Mouse (Mus musculus): Measurements from ENCODE around the gene Ppp3ca.

Ppp3ca gene

DNA sequence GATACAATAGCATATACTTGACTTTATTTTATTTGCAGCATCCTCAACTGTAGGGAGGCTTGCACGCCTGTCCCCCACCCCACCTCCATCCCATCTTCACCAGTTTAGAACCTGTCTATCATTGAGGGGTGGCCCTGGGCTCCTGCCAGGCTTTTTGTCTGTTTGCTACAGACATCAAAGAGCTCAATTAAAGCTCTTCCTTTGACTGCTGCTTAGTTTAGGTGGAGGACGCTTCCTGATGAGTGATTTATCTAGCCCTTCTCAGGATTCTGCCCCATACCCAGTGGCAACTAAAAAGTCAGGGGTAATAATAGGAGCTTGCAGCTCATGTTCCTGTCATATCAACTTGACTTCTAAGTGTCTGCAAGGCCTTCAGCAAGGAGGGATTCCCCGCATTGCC, 239.6 kb downstream of the Ppp3ca start:
- DNase-seq (ENCODE audit: low spot score in 2 of 2), result no peak

DNA sequence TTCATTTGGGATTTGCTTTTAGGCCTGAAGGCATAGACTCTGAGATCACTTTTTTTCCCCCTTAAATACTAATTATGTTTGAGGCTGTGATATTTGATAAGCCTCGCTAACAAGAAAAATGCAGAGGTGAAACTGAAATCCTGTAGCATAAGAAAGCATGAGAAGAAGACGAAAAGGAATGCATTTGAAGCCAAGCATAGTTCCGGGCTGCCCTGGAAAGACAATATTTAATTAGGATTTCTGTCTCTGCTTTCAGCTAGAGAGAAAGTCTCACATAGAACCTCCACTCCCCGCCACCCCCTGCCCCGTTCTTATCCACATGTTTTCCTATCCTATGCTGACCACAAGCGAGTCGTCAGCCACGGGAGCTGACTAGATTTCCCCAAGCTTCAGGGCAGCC, 241.4 kb downstream of the Ppp3ca start:
- no peak for DNase-seq (ENCODE audit: low spot score in 2 of 2)

DNA sequence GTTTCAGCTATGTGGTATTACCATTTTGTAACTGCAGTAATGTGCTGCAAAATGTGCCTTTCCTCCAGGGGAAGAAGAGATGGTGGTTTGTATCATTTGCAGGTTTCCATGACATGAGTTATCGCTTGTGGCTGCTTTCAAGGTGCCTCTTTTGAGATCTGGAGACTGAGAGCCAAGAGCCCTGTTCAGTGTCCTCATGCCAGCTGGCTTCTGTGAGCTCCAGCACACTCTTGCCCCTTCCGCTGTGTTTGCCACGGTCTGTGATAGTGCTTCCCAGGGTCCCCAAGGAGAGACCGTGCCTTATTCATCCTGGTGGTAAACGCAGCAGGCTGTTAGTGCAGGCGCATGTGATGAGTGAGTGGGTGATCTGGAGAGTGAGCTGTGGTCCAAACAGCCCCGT, 247.2 kb downstream of the Ppp3ca start:
- no peak for DNase-seq (ENCODE audit: low spot score in 2 of 2)

DNA sequence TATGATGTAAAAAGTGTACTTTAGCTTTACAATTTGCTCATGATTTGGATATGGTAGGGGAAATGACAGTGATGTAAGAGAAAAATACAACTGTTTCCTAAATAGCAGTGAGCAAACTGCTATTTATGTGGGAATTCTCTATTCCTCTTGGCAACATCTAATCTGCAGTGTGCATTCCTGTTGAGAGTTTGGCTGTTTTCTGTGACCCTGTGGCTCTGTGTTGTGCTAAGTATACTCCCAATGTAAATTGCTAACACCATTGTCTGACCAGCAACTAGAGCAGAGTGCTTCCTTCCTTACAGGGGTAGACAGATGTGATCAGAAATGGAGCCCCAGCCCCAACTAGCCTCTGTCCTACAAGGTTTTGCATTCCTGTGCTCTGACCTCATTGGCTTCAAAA, 263.1 kb downstream of the Ppp3ca start:
- DNase-seq (ENCODE audit: low spot score in 2 of 2), result no peak

DNA sequence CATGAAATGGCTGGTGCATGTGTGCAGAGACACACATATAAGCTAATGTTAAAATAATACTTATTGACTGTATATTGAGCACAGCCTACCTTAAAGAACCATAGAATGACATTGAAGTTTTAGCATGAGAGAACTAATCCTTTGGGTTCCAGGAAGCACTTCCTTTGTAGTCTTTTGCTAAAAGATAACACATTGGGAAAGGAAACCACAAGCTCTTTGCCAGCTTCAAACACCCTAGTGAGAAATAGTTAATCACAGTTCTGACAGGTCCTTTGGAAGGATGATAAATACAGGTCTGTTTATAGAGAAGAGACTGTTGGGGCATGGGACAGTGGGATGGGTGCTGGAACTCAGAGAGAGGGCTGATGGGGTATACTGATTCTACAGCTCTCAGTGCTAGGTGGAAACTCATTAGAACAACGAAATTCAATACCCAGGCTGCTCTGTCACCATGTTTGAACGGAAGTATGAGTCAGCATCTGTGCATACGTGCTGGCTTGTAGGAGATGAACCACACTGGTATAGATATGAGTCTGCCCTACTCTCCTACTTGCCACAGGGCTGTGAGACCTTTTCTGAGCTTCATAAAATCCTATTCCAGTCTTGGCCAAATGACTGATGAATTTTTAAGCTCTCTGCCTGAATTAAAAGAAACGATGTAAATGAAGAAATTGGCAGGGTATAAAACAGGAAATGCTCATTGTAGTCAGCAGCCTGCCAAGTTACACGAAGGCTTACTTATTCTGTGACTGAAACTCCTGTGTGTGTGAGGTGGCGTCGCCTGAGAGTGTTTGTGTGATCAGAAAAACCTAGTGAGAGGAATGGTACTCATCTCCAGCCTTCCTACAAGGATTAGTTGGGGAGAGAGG, 271.0 kb downstream of the Ppp3ca start:
- DNase-seq (ENCODE audit: low spot score in 2 of 2), result peak in 1 of 2 experiments; percentile 38

DNA sequence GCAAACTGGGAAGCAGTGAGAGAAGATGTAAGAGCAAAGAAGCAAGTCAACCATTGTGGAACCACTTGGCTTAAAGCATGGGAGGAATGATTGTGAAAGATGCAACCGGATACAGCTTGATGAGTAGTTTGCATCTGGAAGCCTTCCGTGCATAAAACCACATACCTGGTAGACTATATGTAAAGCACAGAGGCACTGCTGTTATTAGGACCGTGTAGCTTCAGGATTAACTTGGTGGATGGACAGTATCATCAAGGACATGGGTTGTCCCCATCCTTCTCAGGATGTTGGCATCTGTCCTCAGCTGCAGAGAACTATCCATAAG, 271.6 kb downstream of the Ppp3ca start:
- no peak for DNase-seq (ENCODE audit: low spot score in 2 of 2)

DNA sequence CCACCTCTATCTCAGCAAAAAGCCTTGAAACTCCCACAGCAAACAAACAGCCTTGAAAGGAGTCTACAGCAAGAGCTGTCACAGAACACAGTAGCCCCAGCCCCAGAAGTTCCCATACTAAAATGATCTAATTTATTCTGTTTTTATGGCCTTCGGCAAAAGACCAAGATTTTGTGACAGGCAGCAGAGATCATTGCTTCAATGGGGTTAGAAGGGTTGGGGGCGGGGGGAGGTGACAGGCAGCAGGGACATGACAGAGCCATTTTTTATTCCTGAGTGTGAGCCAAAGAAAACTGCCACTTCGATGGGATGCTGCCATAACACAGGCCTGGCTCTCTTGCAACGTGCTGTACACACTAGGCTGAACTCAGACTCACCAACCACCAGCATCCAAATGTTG, 275.6 kb downstream of the Ppp3ca start:
- no peak for DNase-seq (ENCODE audit: low spot score in 2 of 2)

DNA sequence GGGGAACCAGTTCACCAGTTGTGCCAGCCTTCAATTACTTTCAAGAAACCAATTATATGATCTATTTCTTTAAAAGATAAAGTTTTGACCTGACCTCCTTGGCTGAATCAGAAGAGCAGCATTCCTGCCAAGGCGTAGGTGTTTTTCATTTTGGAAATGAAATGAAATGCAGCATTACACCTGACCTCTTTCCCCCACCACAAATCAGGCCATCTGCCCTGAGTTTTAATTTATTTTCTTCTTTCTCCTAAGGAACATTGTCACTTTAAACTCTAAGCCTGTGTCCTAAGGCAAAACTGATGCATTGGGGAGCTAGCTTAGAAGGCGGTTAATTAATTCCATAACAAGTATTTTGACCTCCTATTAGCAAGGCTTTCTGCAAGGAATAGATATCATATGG, 276.7 kb downstream of the Ppp3ca start:
- no peak for DNase-seq (ENCODE audit: low spot score in 2 of 2)

DNA sequence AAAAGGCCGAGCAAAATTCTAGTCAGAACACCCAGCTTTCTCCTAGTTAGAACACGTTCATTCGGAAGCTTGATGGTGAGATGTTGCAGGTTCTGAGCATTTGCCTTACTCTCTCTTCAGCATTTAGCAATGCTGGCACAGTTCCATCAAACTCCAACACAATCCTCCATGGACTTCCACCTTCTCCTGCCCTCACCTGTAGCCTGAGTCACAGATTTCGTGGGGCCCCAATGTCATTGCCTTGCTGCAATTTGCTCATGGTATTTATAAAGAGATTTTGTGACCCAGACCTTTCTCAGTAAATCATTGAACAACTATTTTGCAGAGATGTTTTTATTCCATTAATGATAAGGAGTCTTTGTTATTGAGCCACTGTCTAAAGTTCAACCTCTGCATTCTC, 278.2 kb downstream of the Ppp3ca start:
- no peak for DNase-seq (ENCODE audit: low spot score in 2 of 2)

DNA sequence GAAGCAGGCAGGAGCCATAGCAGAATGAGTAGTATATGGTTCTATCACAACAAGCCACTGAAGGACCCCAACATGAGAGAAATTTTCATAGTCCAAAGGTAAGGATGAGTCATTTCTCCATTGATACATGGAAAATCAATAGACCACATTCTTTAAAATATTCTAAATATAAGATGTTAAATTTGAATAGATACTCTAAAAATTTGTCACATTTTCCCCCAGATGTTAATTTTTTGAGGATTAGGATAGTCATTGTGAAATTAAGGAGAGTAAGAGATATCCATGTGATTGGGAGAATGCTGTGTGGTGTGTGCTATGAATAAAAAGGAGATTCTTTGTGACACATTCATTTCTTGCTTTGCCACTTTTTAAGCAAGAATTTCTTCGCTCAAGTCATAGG, 281.9 kb downstream of the Ppp3ca start:
- no peak for DNase-seq (ENCODE audit: low spot score in 2 of 2)

DNA sequence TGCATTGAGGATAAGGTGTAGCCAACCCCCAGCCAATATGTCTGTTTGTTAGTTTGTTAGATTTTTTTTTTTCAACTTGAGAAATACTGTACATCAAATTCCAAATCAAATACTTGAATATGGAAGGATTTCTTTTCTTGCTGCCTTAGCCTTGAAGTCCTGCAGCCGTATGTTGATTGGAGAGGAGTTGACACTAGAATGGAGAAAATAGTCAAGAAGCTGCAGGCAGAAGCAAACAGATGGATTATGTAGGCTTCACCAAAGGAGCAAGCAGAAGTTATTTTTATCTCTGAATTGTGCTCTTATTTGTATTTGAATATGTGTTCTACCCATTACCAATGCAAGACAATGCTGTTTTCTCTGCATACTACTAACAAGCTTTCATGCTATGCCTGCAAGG, 282.9 kb downstream of the Ppp3ca start:
- no peak for DNase-seq (ENCODE audit: low spot score in 2 of 2)

DNA sequence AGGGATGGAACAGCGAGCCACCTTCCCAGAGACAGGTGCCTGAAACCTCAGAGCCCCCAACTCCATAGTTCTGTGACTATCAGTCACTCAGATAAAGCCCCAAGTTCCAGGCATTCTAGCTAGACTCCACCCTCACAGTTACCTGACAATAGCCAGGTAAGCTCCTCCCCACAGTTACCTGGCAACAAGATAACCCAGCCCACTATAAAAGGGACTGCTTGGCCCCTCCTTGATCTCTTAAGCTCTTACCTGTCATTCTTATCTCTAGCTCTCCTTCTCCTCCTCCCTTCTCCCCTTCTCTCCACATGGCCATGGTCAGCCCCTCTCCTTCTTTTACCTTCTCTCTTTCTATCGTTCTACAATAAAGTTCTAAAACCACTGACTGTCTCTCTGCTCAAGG, 285.1 kb downstream of the Ppp3ca start:
- DNase-seq (ENCODE audit: low spot score in 2 of 2), result no peak

DNA sequence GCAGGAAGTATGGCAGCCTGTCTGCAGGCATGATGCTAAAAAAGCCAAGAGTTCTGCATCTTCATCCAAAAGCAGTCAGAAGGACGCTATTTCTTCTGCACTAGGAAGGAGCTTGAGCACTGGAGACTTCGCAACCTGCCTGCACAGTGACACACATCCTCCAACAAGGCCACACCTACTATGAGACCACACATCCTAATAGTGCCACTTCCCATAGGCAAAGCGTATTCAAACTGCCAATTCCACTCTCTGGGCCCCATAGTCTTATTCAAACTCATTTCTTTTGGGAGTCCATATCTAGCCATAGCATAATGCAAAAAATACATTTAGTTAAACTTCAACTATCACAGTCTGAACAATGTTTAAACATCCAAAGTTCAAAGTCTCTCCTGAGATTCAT, 290.4 kb downstream of the Ppp3ca start:
- no peak for DNase-seq (ENCODE audit: low spot score in 2 of 2)

DNA sequence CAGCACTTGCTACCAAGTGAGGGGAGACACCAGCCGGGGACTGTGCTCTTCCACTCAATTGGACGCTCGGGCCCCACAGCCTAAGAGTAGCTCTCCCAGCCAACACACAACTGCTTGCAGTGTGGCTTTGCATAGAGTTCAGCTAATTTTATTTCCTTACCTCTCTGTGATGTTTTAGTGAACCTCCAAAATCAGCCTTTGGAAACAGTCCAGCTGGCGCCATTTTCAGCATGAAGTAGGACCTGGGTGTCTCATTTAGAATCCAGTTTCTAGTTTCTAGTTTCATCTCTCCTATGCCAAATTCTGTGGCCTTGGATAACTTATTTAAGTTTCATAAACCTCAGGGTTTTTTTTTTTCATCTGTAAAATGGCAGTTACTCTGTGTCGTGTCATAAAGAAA, 296.9 kb downstream of the Ppp3ca start:
- no peak for DNase-seq (ENCODE audit: low spot score in 2 of 2)

DNA sequence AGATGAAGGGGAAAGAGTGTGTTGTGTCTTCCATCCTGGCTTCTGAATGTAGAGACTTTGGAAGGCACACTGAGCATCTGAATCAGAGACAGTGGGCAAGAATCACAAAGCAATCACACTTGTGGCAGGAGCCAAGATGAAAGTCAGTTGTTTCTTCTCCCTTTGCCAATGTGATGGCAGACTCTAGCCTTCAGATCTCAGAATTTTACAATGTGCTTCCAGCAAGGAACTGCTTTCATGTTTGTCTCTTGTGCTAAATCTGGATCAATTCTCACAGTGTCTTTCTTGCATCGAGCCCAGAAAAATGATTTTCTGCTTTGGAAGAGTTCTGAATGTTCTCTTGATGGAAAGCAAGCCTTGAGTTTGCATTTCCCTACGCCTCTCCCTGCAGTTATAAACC, 297.6 kb downstream of the Ppp3ca start:
- no peak for DNase-seq (ENCODE audit: low spot score in 2 of 2)

DNA sequence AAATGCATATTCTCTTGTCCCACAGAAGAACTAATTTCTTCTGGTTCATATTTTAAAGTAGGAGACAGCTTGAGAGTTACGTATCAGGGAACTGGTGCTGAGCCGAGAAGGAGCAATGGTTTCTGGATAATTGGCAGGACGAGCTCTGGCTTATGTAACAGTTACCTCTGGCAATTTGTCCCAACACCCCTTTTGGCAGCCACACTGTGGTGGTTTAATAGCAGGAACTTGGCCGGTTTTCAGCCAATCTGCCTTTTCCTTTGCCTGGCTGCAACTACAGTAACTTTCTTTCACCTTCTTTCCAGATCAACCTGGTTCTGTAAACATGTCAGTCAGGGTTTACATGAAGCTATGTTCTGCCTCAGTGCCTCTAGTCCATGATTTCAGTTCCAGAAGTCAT, 299.9 kb downstream of the Ppp3ca start:
- no peak for DNase-seq (ENCODE audit: low spot score in 2 of 2)

DNA sequence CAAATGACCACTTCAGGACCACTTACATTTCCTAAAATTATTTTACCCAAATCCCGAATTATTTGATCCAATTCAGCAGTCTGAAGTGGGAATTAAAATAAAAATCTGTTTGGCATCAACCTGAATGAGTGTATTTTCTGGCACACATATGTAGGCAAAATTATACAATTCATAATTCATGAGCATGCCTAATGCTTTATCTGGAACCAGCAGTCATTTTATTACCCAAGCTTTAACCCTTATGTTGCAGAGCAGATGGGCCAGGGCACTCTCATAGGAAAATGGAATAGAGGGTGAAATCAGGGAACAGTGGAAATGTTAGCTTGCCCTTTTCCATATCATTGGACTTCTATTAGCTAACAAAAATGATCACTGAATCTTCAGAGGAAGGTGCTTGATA, 307.9 kb downstream of the Ppp3ca start:
- no peak for DNase-seq (ENCODE audit: low spot score in 2 of 2)

DNA sequence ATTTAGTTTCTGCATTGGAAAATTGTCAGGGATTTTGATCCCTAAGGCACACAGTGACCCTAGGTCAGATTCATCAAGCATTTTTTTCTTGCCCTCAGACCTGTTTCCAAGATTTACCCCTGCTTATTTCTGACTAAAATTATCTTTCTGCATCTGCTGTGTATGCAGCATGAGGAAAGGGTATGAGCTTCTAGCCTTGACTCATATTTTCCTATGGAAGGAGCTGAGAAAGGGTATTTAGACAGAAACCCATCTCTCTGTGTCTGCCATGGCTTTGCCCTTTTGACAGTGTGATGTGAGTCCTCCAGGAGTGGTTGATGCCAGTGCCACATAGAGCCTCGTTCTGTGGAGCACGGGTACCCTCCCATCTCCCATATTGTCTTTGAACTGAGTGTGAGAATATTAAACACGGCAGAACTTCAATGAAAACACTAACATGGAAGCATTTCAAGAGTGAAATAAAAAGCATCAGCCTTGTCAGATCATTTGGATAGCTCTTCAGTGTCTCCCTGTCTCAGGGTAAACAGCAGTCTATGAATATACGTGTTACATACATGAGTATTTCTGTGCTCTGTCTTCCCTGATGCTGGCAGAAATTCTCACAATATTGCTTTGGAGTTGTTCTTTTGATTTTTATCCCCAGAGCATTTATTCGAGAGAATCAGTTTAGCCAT, 311.1 kb downstream of the Ppp3ca start:
- no peak for DNase-seq (ENCODE audit: low spot score in 2 of 2)

DNA sequence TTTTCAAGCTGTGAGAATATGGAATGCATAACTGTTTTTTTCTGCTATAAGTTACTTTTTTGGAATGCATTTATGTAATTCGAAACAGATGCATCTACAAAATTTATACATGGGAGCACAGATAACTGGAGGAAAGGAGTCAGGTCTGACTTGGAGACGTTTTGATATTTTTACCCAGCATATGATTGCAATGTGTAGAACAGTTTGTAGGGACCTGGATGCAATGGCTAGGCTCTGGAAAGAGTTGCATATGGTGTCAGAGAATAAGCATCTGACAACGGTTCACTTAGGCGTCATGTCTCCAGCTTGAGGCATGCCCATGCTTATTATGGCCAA, 311.6 kb downstream of the Ppp3ca start:
- DNase-seq (ENCODE audit: low spot score in 2 of 2), result no peak

DNA sequence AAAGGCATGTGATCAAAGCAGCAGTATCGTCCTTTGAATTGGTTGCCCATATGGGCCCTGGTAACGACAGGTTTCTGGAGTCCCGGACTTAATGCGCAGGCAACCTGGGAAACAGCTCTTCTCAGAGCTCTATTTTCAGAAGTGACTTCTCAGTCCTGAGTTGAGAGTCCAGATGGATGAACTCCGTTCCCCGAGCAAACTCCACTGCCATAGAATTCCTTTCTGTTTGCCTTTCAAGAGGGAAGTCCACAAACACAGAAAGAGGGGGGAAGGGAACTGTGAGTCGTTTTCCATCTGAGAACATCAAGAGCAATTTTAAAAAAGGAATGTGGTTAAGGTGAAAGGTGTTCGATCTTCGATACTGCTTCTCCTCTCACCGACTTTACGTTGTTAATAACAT, 312.1 kb downstream of the Ppp3ca start:
- DNase-seq (ENCODE audit: low spot score in 2 of 2), result no peak

DNA sequence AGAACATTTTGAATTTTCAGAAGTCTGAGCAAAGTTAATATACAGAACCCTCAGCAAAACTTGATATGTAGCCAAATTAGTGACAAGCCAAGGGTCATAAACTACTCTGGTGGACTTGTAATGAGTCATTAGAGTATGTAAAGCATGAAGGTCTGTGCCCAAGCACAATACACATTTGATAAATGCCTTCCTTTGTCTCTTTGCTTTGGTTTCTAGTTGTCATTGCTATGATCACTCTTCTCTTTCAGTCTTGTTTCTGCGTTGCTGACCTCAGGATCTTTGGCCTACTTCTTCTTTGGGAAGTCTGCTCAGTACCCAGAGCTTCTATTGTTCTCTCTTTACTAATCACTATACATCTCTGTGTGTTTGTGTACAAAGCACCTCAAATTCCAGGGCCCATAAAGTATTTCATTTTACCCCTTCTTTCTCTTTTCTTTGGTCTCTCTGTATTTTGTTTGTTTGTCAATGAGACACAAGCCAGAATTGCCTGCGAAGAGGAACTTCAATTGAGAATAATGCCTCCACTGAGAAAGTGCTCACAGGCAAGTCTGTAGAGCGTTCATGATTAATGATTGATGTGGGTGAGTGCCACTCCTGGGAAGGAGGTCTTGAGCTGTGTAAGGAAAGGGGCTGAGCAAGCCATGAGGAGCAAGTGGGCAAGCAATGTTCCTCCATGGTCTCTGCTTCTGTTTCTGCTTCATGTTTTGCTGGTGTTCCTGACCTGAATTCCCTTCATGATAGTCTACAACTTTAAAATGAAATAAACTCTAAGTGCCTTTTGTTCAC, 316.4 kb downstream of the Ppp3ca start:
- no peak for DNase-seq (ENCODE audit: low spot score in 2 of 2)

All from natural killer cell, adult 2 months (primary cell).